Mouse (Mus musculus): ENCODE results near the gene Cntnap2. TPM values are rescaled to one million over a fixed set of nuclear protein-coding genes. Genes with fewer than 3 reads are reported as not detected.

The Cntnap2 gene
- polyA plus RNA-seq, 1 experiment from 2014 or later = 24.7 TPM

DNA sequence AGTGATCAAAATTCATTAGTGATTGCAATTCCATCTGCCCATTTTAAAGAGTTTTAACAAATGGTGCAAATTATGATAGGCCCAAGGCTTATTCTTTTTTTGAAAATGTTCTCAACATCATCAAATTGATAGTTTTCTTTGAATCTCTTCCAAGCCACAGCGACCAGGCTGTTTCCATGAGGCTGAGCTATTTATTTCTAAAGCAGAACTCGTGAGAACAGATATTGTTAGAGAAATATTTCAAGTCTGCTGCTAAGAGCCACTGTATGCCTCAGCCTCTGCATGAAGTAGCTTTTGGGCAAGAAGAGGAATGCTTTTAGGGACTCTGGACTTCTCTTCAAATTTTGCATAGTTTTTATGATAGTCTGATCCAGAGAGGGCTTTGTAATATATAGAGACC is 1972.2 kb downstream of the Cntnap2 start:
- ATAC-seq (ENCODE audit: low FRiP score) = no peak
- H3K4me1 ChIP-seq (ENCODE audit: control insufficient read depth, insufficient read depth, low read length) = no peaks in the 10 kb centered on the region
- 75% methylated on average over 2 of the region's 2 CpGs for WGBS

DNA sequence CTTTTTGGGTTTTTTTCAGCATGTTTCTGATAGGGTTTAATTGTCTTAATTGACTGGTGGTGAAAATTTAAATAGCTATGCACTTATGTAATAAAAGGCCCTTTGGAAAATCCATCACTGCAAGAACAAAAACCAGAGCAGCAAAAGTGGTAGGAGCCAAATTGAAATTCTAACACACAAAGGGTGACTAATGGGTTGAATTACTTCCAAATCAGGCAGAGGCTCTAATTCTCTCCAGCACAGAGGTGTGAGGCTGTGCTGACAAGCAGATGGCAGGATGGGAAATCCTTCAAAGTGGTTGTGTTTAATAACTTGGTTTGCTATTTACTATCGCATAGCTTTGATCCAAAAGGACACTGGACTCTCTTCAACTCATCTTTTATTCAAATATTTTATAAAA is 1983.4 kb downstream of the Cntnap2 start:
- no peak overlapping the region for H3K9ac ChIP-seq (ENCODE audit: low read length)
- H3K4me1 ChIP-seq (ENCODE audit: control insufficient read depth, insufficient read depth, low read length) = no peaks in the 10 kb centered on the region
- no peaks in the 10 kb centered on the region for H3K9me3 ChIP-seq (ENCODE audit: control insufficient read depth, low read length)
- H3K4me2 ChIP-seq = no peak overlapping the region
- no peaks in the 10 kb centered on the region for H3K36me3 ChIP-seq (ENCODE audit: control insufficient read depth, insufficient read depth, low read length)
- DNase-seq (ENCODE audit: low spot score, missing footprints) (no peak), ATAC-seq (ENCODE audit: low FRiP score) (no peak)
- H3K4me3 ChIP-seq (ENCODE audit: low read depth, low read length) = no peak overlapping the region
- WGBS = 92% methylated on average over 1 of the region's 1 CpGs
- no peak overlapping the region for H3K27ac ChIP-seq (ENCODE audit: low read depth, low read length)
- no peaks in the 10 kb centered on the region; the same call in 1 of the 2 replicates for H3K27me3 ChIP-seq (ENCODE audit: control insufficient read depth, insufficient read depth, low read length)

More for the DNA sequence above, 1972.2 kb downstream of the Cntnap2 start:
- no peak overlapping the region for H3K4me2 ChIP-seq
- H3K27ac ChIP-seq (ENCODE audit: low read depth, low read length) = no peak overlapping the region
- H3K9me3 ChIP-seq (ENCODE audit: control insufficient read depth, low read length) = no peaks in the 10 kb centered on the region
- H3K9ac ChIP-seq (ENCODE audit: low read length) = no peak overlapping the region
- no peak overlapping the region for H3K4me3 ChIP-seq (ENCODE audit: low read depth, low read length)
- no peak for DNase-seq (ENCODE audit: low spot score, missing footprints)
- no peaks in the 10 kb centered on the region for H3K27me3 ChIP-seq (ENCODE audit: control insufficient read depth, insufficient read depth, low read length)
- H3K36me3 ChIP-seq (ENCODE audit: control insufficient read depth, insufficient read depth, low read length) = no peaks in the 10 kb centered on the region

DNA sequence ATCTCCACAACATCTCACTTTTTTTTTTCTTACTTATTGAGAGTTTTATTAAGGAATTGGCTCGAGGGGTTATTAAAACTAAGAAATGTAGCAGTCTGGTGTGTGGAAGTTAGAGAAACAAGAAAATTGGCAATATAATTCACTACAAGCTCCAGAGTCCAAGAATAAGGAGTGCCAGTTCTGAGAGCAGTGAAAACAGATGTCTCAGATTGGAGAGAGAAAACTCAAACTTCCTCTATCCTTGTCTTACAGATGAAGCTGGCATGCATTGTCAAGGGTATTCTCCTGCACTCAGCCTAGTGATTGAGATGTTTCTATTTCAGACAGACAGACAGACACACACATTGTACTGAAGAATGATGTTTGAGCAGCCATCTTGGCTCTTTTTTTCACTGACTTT is 1984.4 kb downstream of the Cntnap2 start:
- Histone ChIP-seq H3K36me3 (ENCODE audit: control insufficient read depth, insufficient read depth, low read length) (no peaks in the 10 kb centered on the region), H3K27me3 (ENCODE audit: control insufficient read depth, insufficient read depth, low read length) (no peaks in the 10 kb centered on the region; the same call in 1 of the 2 replicates), H3K4me3 (ENCODE audit: low read depth, low read length) (no peak overlapping the region), H3K4me1 (ENCODE audit: control insufficient read depth, insufficient read depth, low read length) (no peaks in the 10 kb centered on the region), H3K9ac (ENCODE audit: low read length) (no peak overlapping the region), H3K9me3 (ENCODE audit: control insufficient read depth, low read length) (no peaks in the 10 kb centered on the region), H3K4me2 (no peak overlapping the region), H3K27ac (ENCODE audit: low read depth, low read length) (no peak overlapping the region)
- 87% methylated on average over 1 of the region's 1 CpGs for WGBS
- no peak for ATAC-seq (ENCODE audit: low FRiP score)
- DNase-seq (ENCODE audit: low spot score, missing footprints) = no peak

DNA sequence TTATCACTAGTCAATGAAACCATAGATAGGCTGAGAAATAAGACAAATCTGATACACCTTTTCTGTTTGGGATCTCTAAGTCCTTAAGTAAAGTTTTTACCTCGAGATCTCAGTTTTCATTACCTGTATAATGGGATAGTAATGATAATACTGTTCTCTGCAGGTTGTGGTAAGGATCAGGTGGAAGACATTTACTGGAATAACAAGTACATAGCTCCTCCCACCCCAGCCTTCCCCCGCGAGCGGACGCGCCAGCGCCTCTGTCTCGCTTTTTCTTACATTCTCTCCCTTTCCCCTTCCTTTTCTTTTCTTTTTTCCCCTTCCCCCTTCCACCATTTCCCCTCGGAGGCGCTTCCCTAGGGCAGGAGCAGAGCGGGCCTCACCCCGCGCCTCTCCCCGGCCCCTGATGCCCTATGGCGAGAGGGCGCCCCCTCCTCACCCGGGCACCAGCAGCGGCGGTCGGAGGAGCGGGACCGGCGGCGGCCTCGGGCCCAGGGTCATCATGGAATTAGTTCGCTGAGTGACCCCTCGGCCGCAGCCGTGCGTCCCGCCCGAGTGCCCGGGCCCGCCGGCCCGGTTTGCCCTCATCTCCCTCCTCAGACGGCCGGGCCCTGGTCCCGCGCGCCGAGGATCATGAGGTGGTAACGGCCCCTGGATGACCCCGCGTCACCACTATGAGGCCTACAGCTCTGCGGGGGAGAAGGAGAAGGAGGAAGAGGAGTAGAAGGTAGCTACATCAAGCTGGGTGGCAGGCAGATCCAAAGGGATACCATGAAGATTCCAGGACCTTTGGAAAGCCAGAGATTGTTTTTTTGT is 1985.4 kb downstream of the Cntnap2 start:
- no peak overlapping the region for H3K27ac ChIP-seq (ENCODE audit: low read depth, low read length)
- H3K4me1 ChIP-seq (ENCODE audit: control insufficient read depth, insufficient read depth, low read length) = no peaks in the 10 kb centered on the region
- DNase-seq (ENCODE audit: low spot score, missing footprints) = peak; percentile 89
- 3% methylated on average over 46 of the region's 46 CpGs for WGBS
- peak overlapping the region; percentile 31 for H3K4me3 ChIP-seq (ENCODE audit: low read depth, low read length)
- H3K9ac ChIP-seq (ENCODE audit: low read length) = peak overlapping the region; percentile 53
- H3K36me3 ChIP-seq (ENCODE audit: control insufficient read depth, insufficient read depth, low read length) = no peaks in the 10 kb centered on the region
- ATAC-seq (ENCODE audit: low FRiP score) = peak; percentile 78
- H3K27me3 ChIP-seq (ENCODE audit: control insufficient read depth, insufficient read depth, low read length) = no peaks in the 10 kb centered on the region; the same call in 1 of the 2 replicates
- no peaks in the 10 kb centered on the region for H3K9me3 ChIP-seq (ENCODE audit: control insufficient read depth, low read length)
- H3K4me2 ChIP-seq = peak overlapping the region; percentile 54

DNA sequence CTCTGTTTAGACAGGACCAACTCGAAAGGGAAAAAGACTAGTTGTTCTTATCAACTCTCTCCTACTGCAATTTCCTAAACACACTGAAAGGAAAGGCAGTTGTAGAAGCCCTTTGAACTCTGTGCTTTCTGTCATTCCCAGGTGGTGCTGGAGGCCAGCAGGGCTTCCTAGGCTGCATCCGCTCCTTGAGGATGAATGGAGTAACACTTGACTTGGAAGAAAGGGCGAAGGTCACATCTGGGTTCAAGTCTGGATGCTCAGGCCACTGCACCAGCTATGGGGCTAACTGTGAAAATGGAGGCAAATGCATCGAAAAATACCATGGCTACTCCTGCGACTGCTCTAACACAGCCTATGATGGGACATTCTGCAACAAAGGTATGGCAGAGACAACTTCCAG is 1989.9 kb downstream of the Cntnap2 start:
- no peaks in the 10 kb centered on the region for H3K36me3 ChIP-seq (ENCODE audit: control insufficient read depth, insufficient read depth, low read length)
- WGBS = 72% methylated on average over 5 of the region's 5 CpGs
- no peak overlapping the region for H3K9ac ChIP-seq (ENCODE audit: low read length)
- DNase-seq (ENCODE audit: low spot score, missing footprints) = no peak
- no peaks in the 10 kb centered on the region; the same call in 1 of the 2 replicates for H3K27me3 ChIP-seq (ENCODE audit: control insufficient read depth, insufficient read depth, low read length)
- no peak overlapping the region for H3K4me2 ChIP-seq
- no peaks in the 10 kb centered on the region for H3K9me3 ChIP-seq (ENCODE audit: control insufficient read depth, low read length)
- ATAC-seq (ENCODE audit: low FRiP score) = no peak
- no peaks in the 10 kb centered on the region for H3K4me1 ChIP-seq (ENCODE audit: control insufficient read depth, insufficient read depth, low read length)
- no peak overlapping the region for H3K4me3 ChIP-seq (ENCODE audit: low read depth, low read length)
- H3K27ac ChIP-seq (ENCODE audit: low read depth, low read length) = no peak overlapping the region

DNA sequence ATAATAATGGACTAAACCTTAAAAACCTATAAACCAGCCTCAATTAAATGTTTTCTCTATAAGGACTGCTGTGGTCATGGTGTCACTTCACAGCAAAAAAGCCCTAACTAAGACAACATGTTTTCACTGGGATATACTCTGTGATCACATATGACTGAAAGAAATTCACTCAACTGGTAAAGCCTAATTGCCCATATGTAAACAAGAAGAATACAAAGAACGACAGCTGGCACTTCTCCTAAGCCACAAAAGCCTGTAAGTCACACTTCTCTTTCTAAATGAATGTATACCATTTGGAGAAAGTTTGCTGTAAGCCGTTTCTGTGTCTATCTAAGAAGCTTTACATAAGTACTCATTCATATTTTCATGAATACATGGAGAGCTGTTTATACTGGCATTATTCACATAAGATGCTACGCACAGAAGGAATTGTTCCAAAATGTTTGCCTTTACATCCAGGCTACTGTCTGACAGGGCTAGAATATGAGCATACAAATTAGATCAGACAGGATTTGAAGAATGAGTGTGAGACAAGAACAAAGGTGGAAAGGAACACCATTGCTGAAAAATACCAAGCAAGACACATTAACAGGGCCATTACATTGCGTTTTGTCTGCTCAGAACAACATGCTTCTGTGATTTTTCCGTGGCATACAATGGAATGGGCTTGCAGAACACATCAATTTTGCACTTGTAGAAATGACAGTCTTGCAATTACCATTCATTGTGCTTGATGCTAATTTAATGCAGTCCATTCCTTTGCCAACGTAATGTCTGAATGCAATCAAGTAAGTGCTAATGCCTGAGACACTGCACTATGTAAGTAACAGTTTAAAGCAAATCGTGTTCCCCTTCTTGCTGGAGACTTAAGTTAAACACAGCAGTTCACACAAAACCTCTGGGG is 1991.4 kb downstream of the Cntnap2 start:
- H3K36me3 ChIP-seq (ENCODE audit: control insufficient read depth, insufficient read depth, low read length) = no peaks in the 10 kb centered on the region
- no peak overlapping the region for H3K9ac ChIP-seq (ENCODE audit: low read length)
- H3K4me2 ChIP-seq = no peak overlapping the region
- ATAC-seq (ENCODE audit: low FRiP score) = no peak
- H3K4me3 ChIP-seq (ENCODE audit: low read depth, low read length) = no peak overlapping the region
- no peaks in the 10 kb centered on the region for H3K9me3 ChIP-seq (ENCODE audit: control insufficient read depth, low read length)
- 65% methylated on average over 7 of the region's 7 CpGs for WGBS
- H3K27ac ChIP-seq (ENCODE audit: low read depth, low read length) = no peak overlapping the region
- no peaks in the 10 kb centered on the region for H3K4me1 ChIP-seq (ENCODE audit: control insufficient read depth, insufficient read depth, low read length)
- DNase-seq (ENCODE audit: low spot score, missing footprints) = no peak
- H3K27me3 ChIP-seq (ENCODE audit: control insufficient read depth, insufficient read depth, low read length) = no peaks in the 10 kb centered on the region

DNA sequence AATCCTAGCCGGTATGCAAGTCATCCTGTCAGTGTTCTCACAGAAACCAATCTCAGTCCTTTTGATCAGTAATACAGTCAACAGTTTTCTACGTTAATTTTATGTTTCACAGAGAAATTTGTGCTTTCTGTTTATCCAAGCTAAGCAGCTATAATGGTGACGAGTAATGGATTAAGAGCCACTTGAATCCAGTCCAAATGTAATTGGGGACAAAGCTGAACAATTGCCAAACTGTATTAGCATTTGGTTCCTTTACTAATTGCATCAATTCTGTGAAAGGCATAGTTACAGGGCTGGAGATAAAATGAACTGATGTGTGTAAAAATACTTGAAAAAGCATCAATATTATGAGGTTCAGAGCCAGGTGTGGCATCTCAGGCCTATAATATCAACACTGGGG is 2002.2 kb downstream of the Cntnap2 start:
- Histone ChIP-seq H3K4me2 (no peak overlapping the region), H3K27ac (ENCODE audit: low read depth, low read length) (no peak overlapping the region), H3K4me3 (ENCODE audit: low read depth, low read length) (no peak overlapping the region), H3K4me1 (ENCODE audit: control insufficient read depth, insufficient read depth, low read length) (no peaks in the 10 kb centered on the region), H3K9me3 (ENCODE audit: control insufficient read depth, low read length) (no peaks in the 10 kb centered on the region), H3K9ac (ENCODE audit: low read length) (no peak overlapping the region), H3K27me3 (ENCODE audit: control insufficient read depth, insufficient read depth, low read length) (no peaks in the 10 kb centered on the region), H3K36me3 (ENCODE audit: control insufficient read depth, insufficient read depth, low read length) (no peaks in the 10 kb centered on the region)
- ATAC-seq (ENCODE audit: low FRiP score) = no peak
- WGBS = 89% methylated on average over 3 of the region's 3 CpGs
- no peak for DNase-seq (ENCODE audit: low spot score, missing footprints)

DNA sequence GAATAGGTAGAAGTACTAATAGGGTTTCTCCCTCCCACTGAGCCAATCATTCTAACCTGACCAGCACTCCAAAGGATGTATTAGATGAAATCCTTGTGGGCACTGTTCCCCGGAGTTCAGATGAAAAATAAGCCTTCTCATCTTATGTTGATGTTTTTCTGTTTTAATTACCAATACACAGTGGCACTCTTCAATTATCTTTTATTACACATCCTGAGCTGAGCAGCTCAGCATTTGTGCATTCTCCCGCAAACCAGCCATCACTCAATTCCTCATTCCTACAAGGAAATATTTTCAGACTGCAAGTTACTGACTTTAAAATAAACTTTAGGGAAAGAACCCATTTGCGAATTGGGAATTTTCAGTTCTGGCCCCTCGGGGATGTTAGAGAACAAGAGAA is 2030.8 kb downstream of the Cntnap2 start:
- Histone ChIP-seq H3K9ac (ENCODE audit: low read length) (no peak overlapping the region), H3K4me3 (ENCODE audit: low read depth, low read length) (no peak overlapping the region), H3K36me3 (ENCODE audit: control insufficient read depth, insufficient read depth, low read length) (no peaks in the 10 kb centered on the region), H3K4me1 (ENCODE audit: control insufficient read depth, insufficient read depth, low read length) (no peaks in the 10 kb centered on the region), H3K9me3 (ENCODE audit: control insufficient read depth, low read length) (no peaks in the 10 kb centered on the region), H3K27ac (ENCODE audit: low read depth, low read length) (no peak overlapping the region), H3K27me3 (ENCODE audit: control insufficient read depth, insufficient read depth, low read length) (no peaks in the 10 kb centered on the region), H3K4me2 (no peak overlapping the region)
- ATAC-seq (ENCODE audit: low FRiP score) (no peak), DNase-seq (ENCODE audit: low spot score, missing footprints) (no peak)
- WGBS = 76% methylated on average over 4 of the region's 4 CpGs

DNA sequence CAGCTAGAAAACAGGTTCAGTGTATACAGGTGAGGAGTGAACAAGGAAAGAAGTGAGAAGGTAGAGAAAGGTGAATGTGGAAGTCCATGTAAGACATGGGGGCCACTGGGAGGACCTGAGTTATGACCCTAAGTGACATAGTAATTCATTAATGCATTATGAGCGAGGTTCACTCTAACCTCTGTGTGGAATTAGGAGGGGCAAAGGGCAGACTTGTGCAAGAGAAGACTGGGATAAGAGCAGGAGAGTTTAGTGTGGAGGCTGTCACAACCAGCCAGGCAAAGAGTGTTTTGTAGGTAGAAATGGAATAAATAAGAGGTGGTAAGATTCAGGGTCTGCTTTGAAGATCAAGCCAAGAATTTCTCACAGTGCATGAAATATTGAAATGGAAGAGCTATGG is 2045.8 kb downstream of the Cntnap2 start:
- WGBS = 46% methylated on average over 1 of the region's 1 CpGs
- Histone ChIP-seq H3K4me3 (ENCODE audit: low read depth, low read length) (no peak overlapping the region), H3K36me3 (ENCODE audit: control insufficient read depth, insufficient read depth, low read length) (no peaks in the 10 kb centered on the region), H3K9me3 (ENCODE audit: control insufficient read depth, low read length) (no peaks in the 10 kb centered on the region), H3K4me1 (ENCODE audit: control insufficient read depth, insufficient read depth, low read length) (no peaks in the 10 kb centered on the region), H3K9ac (ENCODE audit: low read length) (no peak overlapping the region), H3K27ac (ENCODE audit: low read depth, low read length) (no peak overlapping the region), H3K4me2 (no peak overlapping the region), H3K27me3 (ENCODE audit: control insufficient read depth, insufficient read depth, low read length) (no peaks in the 10 kb centered on the region)
- ATAC-seq (ENCODE audit: low FRiP score) = no peak
- DNase-seq (ENCODE audit: low spot score, missing footprints) = no peak

Data from midbrain, embryonic 11.5 days (tissue).